Mouse (Mus musculus): ENCODE measurements around the gene B9d1. TPM values are rescaled to one million over a fixed set of nuclear protein-coding genes. Genes with fewer than 3 reads are reported as not detected.

Gene B9d1
- polyA plus RNA-seq, 1 experiment from 2014 or later: 16.8 TPM

GRCm38 (mm10) chr11:61529268-61529713 lies 24.3 kb downstream of the B9d1 start:
- DNase-seq (ENCODE audit: low spot score): peak; percentile 83
- Histone ChIP-seq H3K36me3 (ENCODE audit: insufficient read depth, low read length) (peaks cover 4% of the 10 kb centered on the region; the same call in 1 of the 2 replicates), H3K9ac (replicated peaks; ENCODE audit: low read depth) (no peak overlapping the region), H3K27ac (ENCODE audit: low read length) (peak overlapping the region; percentile 58; the same call in 1 of the 2 replicates), H3K4me2 (replicated peaks; ENCODE audit: low read depth, low read length) (no peak overlapping the region), H3K9me3 (ENCODE audit: low read length) (no peaks in the 10 kb centered on the region), H3K4me1 (ENCODE audit: insufficient read depth, low read depth, low read length) (peaks cover 14% of the 10 kb centered on the region; the same call in 1 of the 2 replicates), H3K27me3 (replicated peaks; ENCODE audit: insufficient read depth, low read length) (no peaks in the 10 kb centered on the region), H3K4me3 (ENCODE audit: low read depth, low read length) (no peak overlapping the region)
- 32% methylated on average over 4 of the region's 4 CpGs for WGBS
- peak; percentile 86 for ATAC-seq
- TF ChIP-seq CTCF (IDR thresholded peaks at IDR 0.05) (no peak), EP300 (IDR thresholded peaks at IDR 0.05) (peak; percentile 47; the same call in 1 of the 2 replicates)

- ATAC-seq: no peak
- no peak for TF ChIP-seq CTCF (IDR thresholded peaks at IDR 0.05)
- no peak for TF ChIP-seq EP300 (IDR thresholded peaks at IDR 0.05)
- no peak overlapping the region for H3K4me2 ChIP-seq (replicated peaks; ENCODE audit: low read depth, low read length)
- WGBS: 81% methylated on average over 2 of the region's 2 CpGs
- H3K27me3 ChIP-seq (replicated peaks; ENCODE audit: insufficient read depth, low read length): no peaks in the 10 kb centered on the region
- no peak overlapping the region for H3K4me3 ChIP-seq (ENCODE audit: low read depth, low read length)
- H3K9ac ChIP-seq (replicated peaks; ENCODE audit: low read depth): no peak overlapping the region
- H3K36me3 ChIP-seq (ENCODE audit: insufficient read depth, low read length): peaks cover 4% of the 10 kb centered on the region; the same call in 1 of the 2 replicates
- H3K9me3 ChIP-seq (ENCODE audit: low read length): no peaks in the 10 kb centered on the region
- H3K4me1 ChIP-seq (ENCODE audit: insufficient read depth, low read depth, low read length): peaks cover 19% of the 10 kb centered on the region; the same call in 1 of the 2 replicates
- DNase-seq (ENCODE audit: low spot score): peak; percentile 39
- peak overlapping the region; percentile 73 for H3K27ac ChIP-seq (ENCODE audit: low read length)
Measured at GRCm38 (mm10) chr11:61532820-61533219, 27.9 kb downstream of the B9d1 start.

GRCm38 (mm10) chr11:61533571-61533970 lies 28.6 kb downstream of the B9d1 start:
- DNase-seq (ENCODE audit: low spot score) (peak; percentile 56), ATAC-seq (peak; percentile 77)
- Histone ChIP-seq H3K27ac (ENCODE audit: low read length) (peak overlapping the region; percentile 73), H3K4me3 (ENCODE audit: low read depth, low read length) (no peak overlapping the region), H3K27me3 (replicated peaks; ENCODE audit: insufficient read depth, low read length) (no peaks in the 10 kb centered on the region), H3K36me3 (ENCODE audit: insufficient read depth, low read length) (peaks cover 4% of the 10 kb centered on the region; the same call in 1 of the 2 replicates), H3K9ac (replicated peaks; ENCODE audit: low read depth) (no peak overlapping the region), H3K4me2 (replicated peaks; ENCODE audit: low read depth, low read length) (no peak overlapping the region), H3K4me1 (ENCODE audit: insufficient read depth, low read depth, low read length) (peaks cover 19% of the 10 kb centered on the region; the same call in 1 of the 2 replicates), H3K9me3 (ENCODE audit: low read length) (no peaks in the 10 kb centered on the region)
- WGBS: 57% methylated on average over 5 of the region's 5 CpGs
- TF ChIP-seq CTCF (IDR thresholded peaks at IDR 0.05): no peak
- TF ChIP-seq EP300 (IDR thresholded peaks at IDR 0.05): peak; percentile 79

GRCm38 (mm10) chr11:61535530-61535929 lies 30.6 kb downstream of the B9d1 start:
- peaks cover 8% of the 10 kb centered on the region; the same call in 1 of the 2 replicates for H3K4me1 ChIP-seq (ENCODE audit: insufficient read depth, low read depth, low read length)
- 34% methylated on average over 1 of the region's 1 CpGs for WGBS
- no peaks in the 10 kb centered on the region for H3K9me3 ChIP-seq (ENCODE audit: low read length)
- ATAC-seq (peak; percentile 82), DNase-seq (ENCODE audit: low spot score) (peak; percentile 81)
- H3K4me2 ChIP-seq (replicated peaks; ENCODE audit: low read depth, low read length): no peak overlapping the region
- H3K4me3 ChIP-seq (ENCODE audit: low read depth, low read length): no peak overlapping the region
- TF ChIP-seq EP300 (IDR thresholded peaks at IDR 0.05) (peak; percentile 59), CTCF (IDR thresholded peaks at IDR 0.05) (no peak; the same call in 1 of the 2 replicates)
- H3K36me3 ChIP-seq (ENCODE audit: insufficient read depth, low read length): no peaks in the 10 kb centered on the region
- H3K27ac ChIP-seq (ENCODE audit: low read length): peak overlapping the region; percentile 57
- H3K9ac ChIP-seq (replicated peaks; ENCODE audit: low read depth): no peak overlapping the region
- no peaks in the 10 kb centered on the region for H3K27me3 ChIP-seq (replicated peaks; ENCODE audit: insufficient read depth, low read length)

GRCm38 (mm10) chr11:61536952-61537351 lies 32.0 kb downstream of the B9d1 start:
- no peaks in the 10 kb centered on the region for H3K36me3 ChIP-seq (ENCODE audit: insufficient read depth, low read length)
- H3K4me1 ChIP-seq (ENCODE audit: insufficient read depth, low read depth, low read length): peaks cover 8% of the 10 kb centered on the region; the same call in 1 of the 2 replicates
- no peak overlapping the region for H3K9ac ChIP-seq (replicated peaks; ENCODE audit: low read depth)
- H3K27ac ChIP-seq (ENCODE audit: low read length): no peak overlapping the region
- no peak overlapping the region for H3K4me3 ChIP-seq (ENCODE audit: low read depth, low read length)
- H3K4me2 ChIP-seq (replicated peaks; ENCODE audit: low read depth, low read length): no peak overlapping the region
- no peak for TF ChIP-seq CTCF (IDR thresholded peaks at IDR 0.05)
- peak; percentile 51; the same call in 1 of the 2 replicates for TF ChIP-seq EP300 (IDR thresholded peaks at IDR 0.05)
- ATAC-seq: no peak
- H3K27me3 ChIP-seq (replicated peaks; ENCODE audit: insufficient read depth, low read length): no peaks in the 10 kb centered on the region
- 37% methylated on average over 3 of the region's 3 CpGs for WGBS
- peak; percentile 21 for DNase-seq (ENCODE audit: low spot score)
- H3K9me3 ChIP-seq (ENCODE audit: low read length): no peaks in the 10 kb centered on the region

GRCm38 (mm10) chr11:61537362-61537761 lies 32.4 kb downstream of the B9d1 start:
- no peaks in the 10 kb centered on the region for H3K9me3 ChIP-seq (ENCODE audit: low read length)
- TF ChIP-seq EP300 (IDR thresholded peaks at IDR 0.05): no peak
- no peak for TF ChIP-seq CTCF (IDR thresholded peaks at IDR 0.05)
- H3K4me1 ChIP-seq (ENCODE audit: insufficient read depth, low read depth, low read length): peaks cover 10% of the 10 kb centered on the region; the same call in 1 of the 2 replicates
- H3K27me3 ChIP-seq (replicated peaks; ENCODE audit: insufficient read depth, low read length): no peaks in the 10 kb centered on the region
- H3K36me3 ChIP-seq (ENCODE audit: insufficient read depth, low read length): no peaks in the 10 kb centered on the region
- ATAC-seq: no peak
- H3K4me2 ChIP-seq (replicated peaks; ENCODE audit: low read depth, low read length): no peak overlapping the region
- no peak overlapping the region for H3K27ac ChIP-seq (ENCODE audit: low read length)
- no peak overlapping the region for H3K4me3 ChIP-seq (ENCODE audit: low read depth, low read length)
- H3K9ac ChIP-seq (replicated peaks; ENCODE audit: low read depth): no peak overlapping the region
- 74% methylated on average over 3 of the region's 3 CpGs for WGBS
- no peak for DNase-seq (ENCODE audit: low spot score)

Data from lung, postnatal 0 days (tissue).